Mouse (Mus musculus): ENCODE results near the gene Eya4. TPM values are rescaled to one million over a fixed set of nuclear protein-coding genes. Genes with fewer than 3 reads are reported as not detected.

Gene Eya4
- polyA plus RNA-seq, 1 experiment from 2014 or later, result 0.11 TPM

DNA sequence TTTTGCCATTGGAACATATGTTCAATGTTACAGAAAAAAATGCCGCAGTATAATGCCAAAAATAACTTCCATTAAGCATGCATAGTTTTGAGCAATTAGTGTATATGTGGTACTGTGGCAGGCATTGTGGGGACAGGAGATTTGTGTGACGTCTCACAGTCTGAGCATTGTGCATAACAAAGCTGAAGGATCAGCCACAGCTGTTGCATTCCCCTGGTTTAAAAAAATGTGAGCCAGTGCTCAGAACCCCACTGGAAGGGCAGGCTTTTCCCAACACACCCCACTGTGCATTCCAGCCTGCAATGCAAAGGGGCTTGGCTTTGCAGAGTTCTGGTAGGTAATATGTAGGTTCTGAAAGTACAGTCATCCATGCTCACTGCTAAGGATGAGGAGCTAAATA, 155.2 kb downstream of the Eya4 start:
- ATAC-seq, result no peak
- 49% methylated on average over 2 of the region's 2 CpGs for WGBS
- no peaks in the 10 kb centered on the region for H3K27me3 ChIP-seq (replicated peaks; ENCODE audit: insufficient read depth, low read length)

DNA sequence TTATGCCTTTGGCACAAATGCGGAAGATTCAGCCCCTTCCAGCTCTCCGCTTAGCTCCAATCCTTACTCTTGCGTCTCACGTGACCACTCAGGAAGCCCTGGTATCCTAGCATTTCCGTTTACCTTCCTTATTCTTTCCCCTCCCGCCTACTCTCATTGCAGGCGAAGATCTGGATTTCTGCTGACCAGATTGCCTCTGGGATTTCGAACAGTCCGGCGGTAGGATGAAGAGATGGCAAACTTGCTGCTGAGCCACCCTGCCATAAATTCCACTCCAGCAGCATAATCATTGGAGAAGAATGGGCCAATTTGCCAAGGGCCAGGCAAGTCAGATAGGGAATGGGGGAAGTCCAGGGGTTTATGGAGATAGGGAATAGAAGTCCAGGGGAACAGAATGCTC, 160.8 kb downstream of the Eya4 start:
- no peak for ATAC-seq

More for the DNA sequence above, 155.2 kb downstream of the Eya4 start:
- TF ChIP-seq CTCF (IDR thresholded peaks at IDR 0.05), result no peak
- no peak for TF ChIP-seq EP300 (IDR thresholded peaks at IDR 0.05)
- Histone ChIP-seq H3K36me3 (ENCODE audit: insufficient read depth, low read length) (no peaks in the 10 kb centered on the region), H3K9me3 (ENCODE audit: low read length) (no peaks in the 10 kb centered on the region), H3K27ac (ENCODE audit: low read length) (no peak overlapping the region), H3K9ac (replicated peaks; ENCODE audit: low read depth) (no peak overlapping the region), H3K4me3 (ENCODE audit: low read depth, low read length) (no peak overlapping the region), H3K4me2 (replicated peaks; ENCODE audit: low read depth, low read length) (no peak overlapping the region), H3K4me1 (ENCODE audit: insufficient read depth, low read depth, low read length) (no peaks in the 10 kb centered on the region)
- no peak for DNase-seq (ENCODE audit: low spot score)

DNA sequence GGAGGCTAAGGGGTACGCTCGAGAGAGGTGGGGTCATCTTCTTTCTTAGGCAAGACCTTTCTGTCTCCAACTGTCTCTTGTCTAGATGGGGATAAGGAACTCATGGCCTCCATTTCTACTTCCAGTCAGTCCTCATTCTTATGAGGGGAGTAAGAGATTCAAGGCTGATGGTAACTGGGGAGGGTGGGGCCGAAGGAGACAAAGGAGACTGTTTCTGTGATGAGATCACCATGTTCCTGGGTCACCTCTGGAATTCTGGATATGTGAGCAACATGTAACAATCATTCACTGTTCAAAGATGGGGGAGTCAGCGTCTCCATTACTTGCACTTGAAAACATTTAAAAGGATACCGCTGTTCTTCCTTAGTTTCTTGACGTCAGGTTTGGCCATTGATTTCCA, 165.2 kb downstream of the Eya4 start:
- 77% methylated on average over 6 of the region's 6 CpGs for WGBS

More for the DNA sequence above, 160.8 kb downstream of the Eya4 start:
- TF ChIP-seq CTCF (IDR thresholded peaks at IDR 0.05), result no peak
- TF ChIP-seq EP300 (IDR thresholded peaks at IDR 0.05), result no peak
- Histone ChIP-seq H3K4me1 (ENCODE audit: insufficient read depth, low read depth, low read length) (no peaks in the 10 kb centered on the region), H3K36me3 (ENCODE audit: insufficient read depth, low read length) (no peaks in the 10 kb centered on the region), H3K4me3 (ENCODE audit: low read depth, low read length) (no peak overlapping the region), H3K27ac (ENCODE audit: low read length) (no peak overlapping the region), H3K27me3 (replicated peaks; ENCODE audit: insufficient read depth, low read length) (no peaks in the 10 kb centered on the region), H3K9me3 (ENCODE audit: low read length) (no peaks in the 10 kb centered on the region), H3K9ac (replicated peaks; ENCODE audit: low read depth) (no peak overlapping the region), H3K4me2 (replicated peaks; ENCODE audit: low read depth, low read length) (no peak overlapping the region)
- 75% methylated on average over 10 of the region's 10 CpGs for WGBS
- DNase-seq (ENCODE audit: low spot score), result no peak

DNA sequence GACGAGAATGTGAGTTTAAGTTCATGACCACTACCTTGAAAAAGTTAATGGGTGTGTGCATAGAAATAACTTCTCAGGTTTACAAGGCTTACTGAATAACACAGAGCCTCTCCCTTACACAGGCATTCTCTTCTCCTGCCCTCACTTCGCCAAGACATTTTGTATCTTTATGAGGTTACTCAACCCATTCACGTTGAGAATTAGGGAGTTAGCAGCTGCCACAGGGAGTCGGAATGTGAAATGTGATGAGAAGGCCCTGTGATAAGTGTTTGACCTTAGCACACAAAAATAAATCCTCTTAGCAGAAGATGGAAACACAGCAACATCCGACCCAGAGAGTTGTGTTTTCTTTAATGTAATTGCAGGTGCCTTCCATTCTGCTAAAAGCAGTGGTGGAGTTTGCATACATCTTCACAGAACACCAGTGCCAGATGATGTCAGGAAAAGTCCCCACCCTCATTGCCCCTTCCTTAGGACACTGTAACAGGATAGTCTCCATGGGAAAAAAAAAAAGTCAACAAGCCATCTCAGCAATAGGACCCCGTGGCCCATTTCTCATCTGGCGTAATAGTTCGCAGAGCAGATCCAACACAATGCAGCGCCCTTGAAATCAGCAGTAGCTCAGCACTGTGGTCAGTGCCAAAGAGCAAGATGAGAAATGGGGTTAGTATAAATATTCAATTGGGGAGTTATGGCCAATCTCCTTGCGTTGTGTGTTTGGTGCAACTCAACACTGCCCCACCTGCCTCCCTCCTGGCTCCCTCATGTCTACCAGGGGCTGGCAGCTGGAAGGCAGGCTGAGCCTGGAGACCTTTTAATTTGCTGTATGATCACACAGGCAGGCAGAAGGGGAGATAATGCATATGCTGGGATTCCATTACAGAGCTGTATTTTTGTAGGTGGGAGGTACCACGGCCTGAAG, 168.8 kb downstream of the Eya4 start:
- H3K36me3 ChIP-seq (ENCODE audit: insufficient read depth, low read length), result no peaks in the 10 kb centered on the region
- no peak overlapping the region for H3K27ac ChIP-seq (ENCODE audit: low read length)
- H3K9me3 ChIP-seq (ENCODE audit: low read length), result no peaks in the 10 kb centered on the region
- ATAC-seq (no peak), DNase-seq (ENCODE audit: low spot score) (no peak)
- 79% methylated on average over 11 of the region's 11 CpGs for WGBS
- no peaks in the 10 kb centered on the region for H3K27me3 ChIP-seq (replicated peaks; ENCODE audit: insufficient read depth, low read length)
- TF ChIP-seq CTCF (IDR thresholded peaks at IDR 0.05) (no peak), EP300 (IDR thresholded peaks at IDR 0.05) (no peak)
- no peaks in the 10 kb centered on the region for H3K4me1 ChIP-seq (ENCODE audit: insufficient read depth, low read depth, low read length)
- no peak overlapping the region for H3K4me2 ChIP-seq (replicated peaks; ENCODE audit: low read depth, low read length)
- no peak overlapping the region for H3K9ac ChIP-seq (replicated peaks; ENCODE audit: low read depth)
- H3K4me3 ChIP-seq (ENCODE audit: low read depth, low read length), result no peak overlapping the region

More for the DNA sequence above, 165.2 kb downstream of the Eya4 start:
- Histone ChIP-seq H3K27me3 (replicated peaks; ENCODE audit: insufficient read depth, low read length) (no peaks in the 10 kb centered on the region), H3K9ac (replicated peaks; ENCODE audit: low read depth) (no peak overlapping the region), H3K4me2 (replicated peaks; ENCODE audit: low read depth, low read length) (no peak overlapping the region), H3K27ac (ENCODE audit: low read length) (no peak overlapping the region), H3K36me3 (ENCODE audit: insufficient read depth, low read length) (no peaks in the 10 kb centered on the region), H3K9me3 (ENCODE audit: low read length) (no peaks in the 10 kb centered on the region), H3K4me1 (ENCODE audit: insufficient read depth, low read depth, low read length) (no peaks in the 10 kb centered on the region), H3K4me3 (ENCODE audit: low read depth, low read length) (no peak overlapping the region)
- DNase-seq (ENCODE audit: low spot score) (no peak), ATAC-seq (no peak)
- TF ChIP-seq EP300 (IDR thresholded peaks at IDR 0.05) (no peak), CTCF (IDR thresholded peaks at IDR 0.05) (no peak)

DNA sequence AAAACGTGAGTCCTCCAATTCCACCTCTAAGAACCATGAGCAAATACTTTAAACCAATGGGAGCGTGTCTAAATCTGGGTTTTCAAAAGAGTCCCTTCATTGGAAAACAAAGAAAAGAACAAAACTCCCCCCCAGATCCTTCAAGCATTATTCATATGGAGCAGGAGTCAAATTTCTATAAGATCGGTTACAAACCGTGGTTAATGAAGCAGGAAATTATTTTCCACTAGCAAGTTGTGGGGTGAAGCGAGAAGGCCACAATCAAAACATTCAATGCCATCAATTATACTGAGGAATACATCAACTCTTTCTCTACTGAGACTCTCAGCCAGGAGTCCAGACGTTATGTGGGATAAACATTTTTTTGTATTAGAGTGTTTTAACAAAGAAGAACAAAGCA, 171.3 kb downstream of the Eya4 start:
- H3K27ac ChIP-seq (ENCODE audit: low read length), result no peak overlapping the region
- no peak for TF ChIP-seq EP300 (IDR thresholded peaks at IDR 0.05)
- no peak for TF ChIP-seq CTCF (IDR thresholded peaks at IDR 0.05)

DNA sequence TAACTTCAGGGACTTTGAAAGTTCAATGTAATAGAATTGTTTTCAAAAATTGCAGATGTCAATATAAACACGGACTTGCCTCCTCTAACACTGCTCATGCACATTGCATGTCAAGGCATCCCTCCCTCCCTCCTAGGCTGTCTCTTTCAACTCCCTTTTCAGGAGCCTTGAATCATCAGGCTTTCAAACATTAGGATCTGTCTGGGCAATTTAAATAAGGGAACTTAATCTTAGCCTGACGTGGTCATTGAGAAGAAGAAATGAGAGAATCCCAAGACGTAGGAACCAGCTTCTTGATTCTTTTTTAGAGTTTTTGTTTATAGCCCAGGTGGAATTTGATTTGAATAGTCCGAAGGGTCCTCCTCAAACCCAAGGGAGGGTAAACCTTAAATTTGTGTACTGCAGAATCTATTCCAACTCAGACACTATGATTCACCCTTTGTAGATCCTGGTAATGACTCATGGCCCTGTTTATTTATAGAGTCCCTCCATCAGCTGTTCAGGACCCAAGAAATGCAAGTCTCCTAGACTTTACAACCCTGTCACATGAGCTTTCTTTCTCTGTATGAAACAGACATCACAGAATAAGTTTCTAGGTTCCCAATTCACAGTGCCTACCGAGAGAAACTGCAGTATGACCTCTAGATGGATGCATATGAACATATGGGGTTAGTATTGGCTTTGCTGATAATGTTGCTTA, 173.1 kb downstream of the Eya4 start:
- Histone ChIP-seq H3K27me3 (replicated peaks; ENCODE audit: insufficient read depth, low read length) (no peaks in the 10 kb centered on the region), H3K9me3 (ENCODE audit: low read length) (no peaks in the 10 kb centered on the region), H3K36me3 (ENCODE audit: insufficient read depth, low read length) (no peaks in the 10 kb centered on the region), H3K9ac (replicated peaks; ENCODE audit: low read depth) (no peak overlapping the region), H3K4me1 (ENCODE audit: insufficient read depth, low read depth, low read length) (no peaks in the 10 kb centered on the region), H3K4me3 (ENCODE audit: low read depth, low read length) (no peak overlapping the region), H3K4me2 (replicated peaks; ENCODE audit: low read depth, low read length) (no peak overlapping the region), H3K27ac (ENCODE audit: low read length) (no peak overlapping the region)
- no peak for TF ChIP-seq EP300 (IDR thresholded peaks at IDR 0.05)
- no peak for TF ChIP-seq CTCF (IDR thresholded peaks at IDR 0.05)
- no peak for ATAC-seq
- 77% methylated on average over 5 of the region's 5 CpGs for WGBS
- DNase-seq (ENCODE audit: low spot score), result no peak

More for the DNA sequence above, 171.3 kb downstream of the Eya4 start:
- WGBS, result 54% methylated on average over 6 of the region's 6 CpGs
- Histone ChIP-seq H3K9ac (replicated peaks; ENCODE audit: low read depth) (no peak overlapping the region), H3K4me1 (ENCODE audit: insufficient read depth, low read depth, low read length) (no peaks in the 10 kb centered on the region), H3K9me3 (ENCODE audit: low read length) (no peaks in the 10 kb centered on the region), H3K4me3 (ENCODE audit: low read depth, low read length) (no peak overlapping the region), H3K27me3 (replicated peaks; ENCODE audit: insufficient read depth, low read length) (no peaks in the 10 kb centered on the region), H3K4me2 (replicated peaks; ENCODE audit: low read depth, low read length) (no peak overlapping the region), H3K36me3 (ENCODE audit: insufficient read depth, low read length) (no peaks in the 10 kb centered on the region)
- ATAC-seq (no peak), DNase-seq (ENCODE audit: low spot score) (no peak)
